Mouse (Mus musculus): Measurements from ENCODE around the gene 1500009C09Rik. TPM values are rescaled to one million over a fixed set of nuclear protein-coding genes. Genes with fewer than 3 reads are reported as not detected.

1500009C09Rik gene
- polyA plus RNA-seq, 1 experiment = not detected

DNA sequence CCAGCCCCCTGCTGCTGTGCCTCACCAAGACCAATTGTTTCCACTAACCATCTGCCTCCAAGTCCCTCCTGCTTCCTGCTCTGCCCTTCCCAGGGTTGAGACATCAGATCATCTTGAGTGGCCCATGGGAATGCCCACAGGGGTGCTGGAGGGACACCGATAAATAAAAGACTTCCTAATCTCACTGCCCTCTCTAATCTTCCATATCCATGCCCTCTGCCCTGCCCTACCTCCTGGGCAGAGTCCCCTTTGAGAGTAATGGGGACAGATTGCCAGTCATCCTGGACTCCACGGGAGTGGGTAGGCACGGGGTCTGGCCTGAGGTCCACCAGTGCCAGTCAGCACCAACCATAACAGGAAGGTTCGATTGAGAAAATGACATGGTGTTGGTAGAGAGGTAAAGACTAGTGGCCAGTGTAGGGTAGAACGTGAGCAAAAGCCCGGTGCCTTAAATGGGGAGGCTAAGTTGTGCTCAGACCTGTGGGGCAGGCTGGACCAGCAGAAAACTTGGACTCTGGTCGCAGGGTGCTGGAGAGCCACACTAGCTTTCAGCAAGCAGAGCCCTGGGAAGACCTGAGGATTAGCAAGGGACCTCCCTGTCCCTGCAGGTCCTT, 27.5 kb upstream of the 1500009C09Rik start:
- TF ChIP-seq POLR2A (IDR thresholded peaks at IDR 0.05; ENCODE audit: insufficient read depth, low read depth, low read length) (no peak), CTCF (IDR thresholded peaks at IDR 0.05; ENCODE audit: insufficient read depth, low read depth, low read length) (no peak)

DNA sequence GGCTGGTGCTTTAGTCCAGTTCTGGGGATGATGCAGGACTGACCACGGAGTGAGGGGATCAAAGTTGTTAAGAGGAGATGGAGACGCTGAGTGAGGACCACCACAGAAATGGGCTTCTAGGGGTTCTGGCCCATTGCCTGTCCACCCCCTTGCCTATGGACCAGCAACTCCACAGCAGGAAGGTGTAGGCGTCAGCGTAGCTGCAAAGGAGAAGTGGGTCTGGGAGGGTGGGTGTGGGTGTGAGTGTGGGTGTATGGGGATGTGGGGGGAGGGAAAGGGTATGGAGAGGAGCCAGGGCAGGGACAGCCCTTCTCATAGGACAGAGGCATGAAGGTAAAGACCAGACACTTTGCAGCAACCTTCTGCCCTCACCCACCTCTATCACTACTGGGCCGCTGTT, 26.4 kb upstream of the 1500009C09Rik start:
- no peak overlapping the region for H3K27ac ChIP-seq (ENCODE audit: insufficient read depth, low read depth, low read length)
- 88% methylated on average over 5 of the region's 5 CpGs for WGBS
- H3K4me3 ChIP-seq (ENCODE audit: insufficient read depth, low read depth, low read length) = no peak overlapping the region
- TF ChIP-seq CTCF (IDR thresholded peaks at IDR 0.05; ENCODE audit: insufficient read depth, low read depth, low read length) (no peak), POLR2A (IDR thresholded peaks at IDR 0.05; ENCODE audit: insufficient read depth, low read depth, low read length) (no peak)
- H3K4me1 ChIP-seq (ENCODE audit: control insufficient read depth, insufficient read depth, low read length) = peaks cover 28% of the 10 kb centered on the region

More for the DNA sequence above, 27.5 kb upstream of the 1500009C09Rik start:
- no peak overlapping the region for H3K27ac ChIP-seq (ENCODE audit: insufficient read depth, low read depth, low read length)
- peaks cover 32% of the 10 kb centered on the region for H3K4me1 ChIP-seq (ENCODE audit: control insufficient read depth, insufficient read depth, low read length)
- WGBS = 65% methylated on average over 7 of the region's 7 CpGs
- H3K4me3 ChIP-seq (ENCODE audit: insufficient read depth, low read depth, low read length) = no peak overlapping the region

DNA sequence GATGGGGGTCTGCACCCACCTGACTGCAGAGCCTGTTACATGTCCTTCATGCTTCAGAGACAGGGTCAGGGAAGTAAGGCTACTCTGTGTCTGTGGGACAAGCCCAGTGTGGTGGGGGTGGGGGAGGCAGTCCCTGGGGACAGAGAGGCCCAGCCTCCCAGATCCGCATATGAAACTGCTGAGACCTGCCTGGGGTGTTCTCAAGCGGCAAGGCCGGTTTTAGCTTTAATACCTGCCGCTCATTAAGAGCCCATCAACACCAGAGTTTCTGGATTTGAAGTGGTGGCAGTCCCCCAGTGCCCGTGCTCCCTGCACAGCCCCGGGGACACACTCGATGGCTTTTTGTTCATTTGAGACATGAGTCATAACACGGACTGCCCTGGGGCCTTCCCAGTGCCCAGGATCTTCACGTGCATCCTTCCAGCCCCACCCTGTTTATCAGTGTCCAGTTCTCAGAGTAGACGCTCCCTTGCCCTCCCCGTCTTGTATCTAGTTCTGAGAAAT, 22.6 kb upstream of the 1500009C09Rik start:
- Histone ChIP-seq H3K4me3 (ENCODE audit: insufficient read depth, low read depth, low read length) (no peak overlapping the region), H3K27ac (ENCODE audit: insufficient read depth, low read depth, low read length) (no peak overlapping the region), H3K4me1 (ENCODE audit: control insufficient read depth, insufficient read depth, low read length) (peaks cover 20% of the 10 kb centered on the region; the same call in 1 of the 2 replicates)
- WGBS = 72% methylated on average over 11 of the region's 11 CpGs
- TF ChIP-seq CTCF (IDR thresholded peaks at IDR 0.05; ENCODE audit: insufficient read depth, low read depth, low read length) (no peak), POLR2A (IDR thresholded peaks at IDR 0.05; ENCODE audit: insufficient read depth, low read depth, low read length) (no peak)

DNA sequence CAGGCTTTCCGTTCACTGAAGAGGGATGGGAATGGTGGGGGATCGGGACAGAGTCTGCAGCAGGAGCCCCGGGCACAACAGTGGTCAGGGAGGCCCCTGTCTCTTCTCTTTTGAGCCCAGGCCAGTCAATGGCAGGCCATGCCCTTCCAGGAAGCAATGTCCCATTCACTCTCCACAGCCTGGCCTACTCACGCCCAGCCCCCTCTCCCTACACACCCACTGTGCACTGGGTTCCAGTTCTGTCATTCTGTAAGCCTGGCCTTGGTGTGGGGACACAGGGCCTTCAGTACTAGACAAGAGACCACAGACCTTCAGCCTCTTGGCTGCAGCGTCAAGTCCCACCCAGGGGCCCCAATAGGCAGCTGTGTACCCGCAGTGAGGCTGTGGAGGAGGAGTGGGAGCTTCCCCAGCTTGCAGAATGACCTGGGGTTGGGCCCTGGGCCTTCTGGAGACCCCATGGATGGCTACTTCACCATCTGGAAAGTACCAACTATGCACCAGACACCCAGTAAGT, 22.0 kb upstream of the 1500009C09Rik start:
- Histone ChIP-seq H3K4me3 (ENCODE audit: insufficient read depth, low read depth, low read length) (no peak overlapping the region), H3K4me1 (ENCODE audit: control insufficient read depth, insufficient read depth, low read length) (peaks cover 20% of the 10 kb centered on the region; the same call in 1 of the 2 replicates), H3K27ac (ENCODE audit: insufficient read depth, low read depth, low read length) (no peak overlapping the region)
- 87% methylated on average over 6 of the region's 6 CpGs for WGBS
- TF ChIP-seq POLR2A (IDR thresholded peaks at IDR 0.05; ENCODE audit: insufficient read depth, low read depth, low read length) (no peak), CTCF (IDR thresholded peaks at IDR 0.05; ENCODE audit: insufficient read depth, low read depth, low read length) (no peak)

DNA sequence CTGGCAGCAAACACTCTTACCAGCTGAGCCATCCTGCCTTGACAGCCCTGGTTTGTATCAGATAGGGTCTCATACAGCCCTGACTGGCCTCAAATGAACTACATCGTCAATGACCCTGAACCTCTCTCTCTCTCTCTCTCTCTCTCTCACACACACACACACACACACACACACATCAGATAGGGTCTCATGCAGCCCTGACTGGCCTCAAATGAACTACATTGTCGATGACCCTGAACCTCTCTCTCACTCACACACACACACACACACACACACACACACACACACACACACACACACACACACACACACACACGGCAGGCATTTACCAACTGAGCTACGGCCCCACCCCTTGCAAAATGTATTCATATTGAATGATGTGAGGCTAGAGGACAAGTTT, 21.1 kb upstream of the 1500009C09Rik start:
- H3K27ac ChIP-seq (ENCODE audit: insufficient read depth, low read depth, low read length) = no peak overlapping the region
- TF ChIP-seq CTCF (IDR thresholded peaks at IDR 0.05; ENCODE audit: insufficient read depth, low read depth, low read length) (no peak), POLR2A (IDR thresholded peaks at IDR 0.05; ENCODE audit: insufficient read depth, low read depth, low read length) (no peak)
- peaks cover 14% of the 10 kb centered on the region; the same call in 1 of the 2 replicates for H3K4me1 ChIP-seq (ENCODE audit: control insufficient read depth, insufficient read depth, low read length)
- H3K4me3 ChIP-seq (ENCODE audit: insufficient read depth, low read depth, low read length) = no peak overlapping the region
- WGBS = 82% methylated on average over 4 of the region's 4 CpGs

DNA sequence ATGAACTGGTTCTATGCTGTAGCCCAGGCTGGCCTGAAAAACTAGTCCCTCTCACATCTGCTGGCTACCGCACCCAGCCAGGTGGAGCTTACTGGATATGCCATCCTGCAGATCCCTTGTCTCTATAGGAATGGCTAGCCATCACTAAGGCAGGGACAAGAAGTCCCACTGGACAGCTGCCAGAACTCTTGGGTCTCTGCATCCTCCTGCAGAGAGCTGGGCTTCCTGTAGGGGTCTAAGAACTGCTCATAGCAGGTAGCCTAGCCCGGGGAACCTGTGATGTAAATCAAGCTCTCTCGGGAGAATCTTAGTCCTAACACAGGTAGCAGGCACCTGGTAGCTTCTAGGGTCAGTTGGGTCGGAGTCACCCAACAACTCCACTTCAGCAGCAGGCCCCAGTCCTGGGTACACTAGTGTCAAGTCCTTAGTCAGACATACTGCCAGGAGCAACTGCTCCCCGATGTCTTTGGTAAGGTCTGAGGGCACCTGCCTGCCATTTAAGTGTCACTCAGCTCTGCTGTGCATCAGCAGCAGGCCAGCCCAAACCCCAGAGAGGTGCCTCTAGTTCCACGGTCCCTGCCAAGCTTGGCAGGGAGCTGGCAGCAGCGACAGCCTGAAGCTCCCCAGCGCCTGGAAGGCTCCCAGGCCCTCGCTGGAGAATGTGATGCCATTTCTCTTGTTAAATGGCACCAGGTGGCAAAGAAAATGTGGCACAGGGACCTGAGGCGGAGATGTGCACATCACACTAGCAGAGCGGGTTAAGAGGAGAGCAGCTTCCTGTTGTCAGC, 20.4 kb upstream of the 1500009C09Rik start:
- WGBS = 58% methylated on average over 11 of the region's 11 CpGs
- H3K27ac ChIP-seq (ENCODE audit: insufficient read depth, low read depth, low read length) = no peak overlapping the region
- TF ChIP-seq CTCF (IDR thresholded peaks at IDR 0.05; ENCODE audit: insufficient read depth, low read depth, low read length) = no peak
- no peak for TF ChIP-seq POLR2A (IDR thresholded peaks at IDR 0.05; ENCODE audit: insufficient read depth, low read depth, low read length)
- H3K4me3 ChIP-seq (ENCODE audit: insufficient read depth, low read depth, low read length) = no peak overlapping the region
- H3K4me1 ChIP-seq (ENCODE audit: control insufficient read depth, insufficient read depth, low read length) = peaks cover 14% of the 10 kb centered on the region; the same call in 1 of the 2 replicates

DNA sequence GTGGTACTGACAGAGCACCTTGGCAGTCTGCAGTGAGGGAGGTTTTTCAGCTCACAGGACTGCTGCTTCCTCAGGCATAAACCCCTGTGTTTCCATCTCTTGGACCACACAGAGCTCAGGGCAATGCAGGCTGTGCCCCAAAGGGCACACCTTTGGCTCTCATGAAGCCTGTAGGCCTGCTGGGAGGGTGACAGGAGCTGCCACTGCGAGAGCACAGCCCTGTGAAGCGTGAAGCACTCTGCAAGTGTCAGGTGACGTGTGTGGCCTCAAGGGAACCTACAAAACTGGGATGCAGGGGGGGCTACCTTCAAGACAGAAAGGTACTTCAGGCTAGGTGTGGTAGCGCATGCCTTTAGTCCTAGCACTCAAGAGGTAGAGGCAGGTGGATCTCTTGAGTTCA, 19.5 kb upstream of the 1500009C09Rik start:
- H3K4me3 ChIP-seq (ENCODE audit: insufficient read depth, low read depth, low read length) = no peak overlapping the region
- WGBS = 91% methylated on average over 4 of the region's 4 CpGs
- H3K4me1 ChIP-seq (ENCODE audit: control insufficient read depth, insufficient read depth, low read length) = peaks cover 14% of the 10 kb centered on the region; the same call in 1 of the 2 replicates
- no peak overlapping the region for H3K27ac ChIP-seq (ENCODE audit: insufficient read depth, low read depth, low read length)
- TF ChIP-seq POLR2A (IDR thresholded peaks at IDR 0.05; ENCODE audit: insufficient read depth, low read depth, low read length) (no peak), CTCF (IDR thresholded peaks at IDR 0.05; ENCODE audit: insufficient read depth, low read depth, low read length) (no peak)

DNA sequence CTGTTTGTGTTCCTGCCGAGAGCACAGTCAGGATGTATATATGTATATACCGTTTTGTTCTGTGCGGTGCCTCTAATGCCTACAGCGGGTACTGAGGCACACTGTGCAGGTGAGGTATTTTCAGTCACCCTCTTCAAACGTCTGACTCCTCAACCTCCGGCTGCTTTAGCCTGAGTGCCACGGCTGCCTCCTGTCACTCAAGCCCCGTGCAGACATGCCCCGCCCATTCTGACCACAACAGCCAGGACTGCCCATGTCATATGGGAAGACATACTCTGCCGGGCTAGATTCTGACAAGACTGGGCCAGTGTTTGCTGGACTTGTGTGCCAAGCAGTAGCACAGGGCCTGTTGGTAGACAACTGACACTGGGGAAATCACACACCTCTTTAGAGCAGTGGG, 16.5 kb upstream of the 1500009C09Rik start:
- no peak for TF ChIP-seq CTCF (IDR thresholded peaks at IDR 0.05; ENCODE audit: insufficient read depth, low read depth, low read length)
- no peak for TF ChIP-seq POLR2A (IDR thresholded peaks at IDR 0.05; ENCODE audit: insufficient read depth, low read depth, low read length)
- Histone ChIP-seq H3K27ac (ENCODE audit: insufficient read depth, low read depth, low read length) (no peak overlapping the region), H3K4me1 (ENCODE audit: control insufficient read depth, insufficient read depth, low read length) (peaks cover 9% of the 10 kb centered on the region; the same call in 1 of the 2 replicates), H3K4me3 (ENCODE audit: insufficient read depth, low read depth, low read length) (no peak overlapping the region)
- 79% methylated on average over 10 of the region's 10 CpGs for WGBS

DNA sequence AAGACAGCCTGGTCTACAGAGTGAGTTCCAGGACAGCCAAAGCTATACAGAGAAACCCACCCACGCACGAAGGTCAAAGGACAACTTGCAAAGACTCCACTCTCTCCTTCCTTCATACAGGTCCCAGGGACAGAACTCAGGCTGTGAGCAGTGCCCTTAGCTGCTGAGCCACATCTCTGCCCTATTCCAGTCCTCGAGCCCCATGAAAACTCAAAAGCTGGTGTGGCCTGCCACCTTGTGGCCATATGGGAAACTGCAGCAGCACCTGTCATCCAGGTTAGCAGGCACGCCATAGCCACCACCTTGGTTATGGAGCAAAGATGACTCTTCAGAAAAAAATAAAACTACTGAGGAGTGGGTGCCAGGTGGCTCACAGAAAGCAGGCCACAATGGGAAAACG, 15.6 kb upstream of the 1500009C09Rik start:
- Histone ChIP-seq H3K4me1 (ENCODE audit: control insufficient read depth, insufficient read depth, low read length) (peaks cover 8% of the 10 kb centered on the region; the same call in 1 of the 2 replicates), H3K4me3 (ENCODE audit: insufficient read depth, low read depth, low read length) (no peak overlapping the region), H3K27ac (ENCODE audit: insufficient read depth, low read depth, low read length) (no peak overlapping the region)
- peak; percentile 91 for TF ChIP-seq CTCF (IDR thresholded peaks at IDR 0.05; ENCODE audit: insufficient read depth, low read depth, low read length)
- TF ChIP-seq POLR2A (IDR thresholded peaks at IDR 0.05; ENCODE audit: insufficient read depth, low read depth, low read length) = no peak
- 16% methylated on average over 5 of the region's 5 CpGs for WGBS

Measured in olfactory bulb, adult 2 months (tissue).